Mouse (Mus musculus) kidney, adult 2 months (tissue): Measurements from ENCODE around the gene Nubp1. TPM values are rescaled to one million over a fixed set of nuclear protein-coding genes. Genes with fewer than 3 reads are reported as not detected.

Source experiments
- DNase-seq: peaks from one replicate; pipeline ENCODE4 v3.0.0; 2021
- H3K27ac ChIP-seq: fragments of 200-500 bp; 2 replicates; pipeline ENCODE4 v1.5.1; 2012; ENCODE audit warnings: low read depth, low read length, control low read depth, inconsistent platforms; ENCODE audit not compliant: insufficient read depth
- H3K27me3 ChIP-seq: fragments of 200-500 bp; replicated peaks from 2 replicates; pipeline ENCODE4 v1.6.1; 2012; ENCODE audit warnings: mild to moderate bottlenecking, moderate library complexity, low read length, inconsistent platforms; ENCODE audit not compliant: control insufficient read depth, insufficient read depth
- H3K36me3 ChIP-seq: fragments of 200-500 bp; 2 replicates; pipeline ENCODE4 v1.6.1; 2012; ENCODE audit warnings: mild to moderate bottlenecking, moderate library complexity, low read length, inconsistent platforms; ENCODE audit not compliant: control insufficient read depth, insufficient read depth
- H3K4me1 ChIP-seq: fragments of 200-500 bp; 2 replicates; pipeline ENCODE4 v1.6.1; 2011; ENCODE audit warnings: low read length; ENCODE audit not compliant: control insufficient read depth, insufficient read depth
- H3K4me3 ChIP-seq: fragments of 200-500 bp; 2 replicates; pipeline ENCODE4 v1.5.1; 2011; ENCODE audit warnings: mild to moderate bottlenecking, low read depth, low read length, control low read depth; ENCODE audit not compliant: insufficient read depth
- CTCF ChIP-seq: fragments of 200-500 bp; conservative IDR thresholded peaks from 2 replicates; pipeline ENCODE4 v1.5.1; 2011; ENCODE audit warnings: low read depth, mild to moderate bottlenecking, control low read depth, low read length, moderate library complexity, mixed read lengths; ENCODE audit not compliant: insufficient read depth, insufficient read length
- POLR2A ChIP-seq: fragments of 200-500 bp; IDR thresholded peaks from one replicate; pipeline ENCODE4 v1.6.1; 2011; ENCODE audit warnings: low read depth, low read length, control low read depth
- WGBS: fragments of 180-500 bp; shearing (Covaris S2); methylation state at CpG from one replicate; pipeline ENCODE4 v1.1.7; 2018; 5-methylcytosine and 5-hydroxymethylcytosine counted together
- polyA plus RNA-seq: library from polyadenylated mRNA; depleted of rRNA; stranded (reverse); fragments of >200 nt; gene quantifications from 2 replicates; pipeline ENCODE4 v1.2.3, GENCODE M21; 2012; rRNA removed

Gene Nubp1
- 28.1 and 30.5 TPM in 2 replicates for polyA plus RNA-seq

- no peaks in the 10 kb centered on the region; the same call in 1 of the 2 replicates for H3K4me1 ChIP-seq
- peak within 1 kb of the TSS; percentile 76 for H3K27ac ChIP-seq
- no peaks in the 10 kb centered on the region for H3K36me3 ChIP-seq
- DNase-seq = peak; percentile 97
- no peaks in the 10 kb centered on the region for H3K27me3 ChIP-seq
- TF ChIP-seq POLR2A = peak; percentile 58
- no peak for TF ChIP-seq CTCF
- WGBS = 3% methylated on average over 56 of the region's 56 CpGs
- peak within 1 kb of the TSS; percentile 94 for H3K4me3 ChIP-seq
These were observed at the start of gene Nubp1 for GRCm38 (mm10) chr16:10411764-10412746. TSS of gene Nubp1 (plus strand) at chr16:10411948.

DNA sequence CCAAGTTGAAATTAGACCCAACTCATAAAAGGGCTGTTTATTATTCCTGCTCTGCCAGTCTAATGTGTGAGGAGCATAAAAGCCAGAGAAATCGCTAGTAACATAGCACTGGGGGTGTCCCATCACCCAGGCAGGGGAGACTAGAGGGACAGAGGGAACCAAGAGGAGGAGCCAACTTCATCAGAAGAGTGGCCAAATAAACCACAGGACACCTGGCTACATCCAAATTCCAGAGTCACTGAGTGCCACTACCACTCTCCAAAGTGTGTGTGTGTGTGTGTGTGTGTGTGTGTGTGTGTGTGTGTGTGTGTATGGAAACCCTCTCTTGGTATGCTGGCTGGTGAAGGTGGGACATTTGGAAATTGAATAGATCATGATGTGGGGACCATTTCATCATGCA, 48.7 kb upstream of the Nubp1 start:
- TF ChIP-seq CTCF (no peak), POLR2A (no peak)
- Histone ChIP-seq H3K4me1 (no peaks in the 10 kb centered on the region), H3K4me3 (no peak overlapping the region), H3K27ac (no peak overlapping the region), H3K27me3 (no peaks in the 10 kb centered on the region), H3K36me3 (no peaks in the 10 kb centered on the region)
- DNase-seq = no peak
- 22% methylated on average over 1 of the region's 1 CpGs for WGBS

- 78% methylated on average over 4 of the region's 4 CpGs for WGBS
- no peak for DNase-seq
- no peak overlapping the region for H3K27ac ChIP-seq
- no peak overlapping the region for H3K4me3 ChIP-seq
- H3K27me3 ChIP-seq = no peaks in the 10 kb centered on the region
- no peaks in the 10 kb centered on the region for H3K36me3 ChIP-seq
- no peaks in the 10 kb centered on the region for H3K4me1 ChIP-seq
- TF ChIP-seq CTCF (no peak), POLR2A (no peak)
These were observed 46.0 kb upstream of the Nubp1 start for GRCm38 (mm10) chr16:10365796-10366195.

GRCm38 (mm10) chr16:10366240-10367217, 45.2 kb upstream of the Nubp1 start:
- no peaks in the 10 kb centered on the region for H3K36me3 ChIP-seq
- 68% methylated on average over 14 of the region's 14 CpGs for WGBS
- DNase-seq = no peak
- H3K4me1 ChIP-seq = no peaks in the 10 kb centered on the region
- no peak overlapping the region for H3K4me3 ChIP-seq
- no peaks in the 10 kb centered on the region for H3K27me3 ChIP-seq
- H3K27ac ChIP-seq = no peak overlapping the region
- no peak for TF ChIP-seq POLR2A
- no peak for TF ChIP-seq CTCF

DNA sequence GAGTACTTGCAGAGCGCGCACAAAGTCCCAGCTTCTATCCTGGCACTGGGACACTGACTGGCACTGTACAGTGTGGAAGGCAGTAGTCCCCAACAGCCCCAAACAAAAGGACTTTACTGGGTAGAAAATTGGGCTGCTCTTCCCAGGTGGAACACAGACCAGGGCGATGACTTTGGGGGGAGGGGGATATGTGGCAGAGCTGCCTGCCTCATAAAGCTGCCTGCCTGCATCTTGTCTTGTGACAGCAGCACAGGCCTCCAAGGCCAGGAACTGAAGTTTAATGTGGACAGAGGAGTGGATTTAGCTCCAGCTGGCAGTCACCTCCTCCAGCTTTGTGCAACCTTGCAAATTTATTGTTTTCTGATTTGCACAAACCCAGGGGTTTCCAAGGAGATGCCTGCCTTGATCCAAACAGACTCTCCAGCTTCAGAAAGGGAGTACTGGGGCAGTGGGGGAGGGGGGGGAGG, 42.2 kb upstream of the Nubp1 start:
- Histone ChIP-seq H3K4me3 (no peak overlapping the region), H3K27ac (no peak overlapping the region), H3K4me1 (no peaks in the 10 kb centered on the region), H3K27me3 (no peaks in the 10 kb centered on the region), H3K36me3 (no peaks in the 10 kb centered on the region)
- WGBS = 77% methylated on average over 3 of the region's 3 CpGs
- DNase-seq = no peak
- TF ChIP-seq POLR2A = no peak
- TF ChIP-seq CTCF = no peak

- Histone ChIP-seq H3K36me3 (no peaks in the 10 kb centered on the region), H3K27ac (no peak overlapping the region), H3K4me3 (no peak overlapping the region), H3K4me1 (no peaks in the 10 kb centered on the region), H3K27me3 (no peaks in the 10 kb centered on the region)
- 72% methylated on average over 1 of the region's 1 CpGs for whole genome bisulfite sequencing
- TF ChIP-seq POLR2A (no peak), CTCF (no peak)
- DNase-seq = no peak
These were observed 41.8 kb upstream of the Nubp1 start for GRCm38 (mm10) chr16:10369996-10370395.
